Mouse (Mus musculus) cortical plate, adult 2 months (tissue): Measurements from ENCODE around the gene Wdr35. TPM values are rescaled to one million over a fixed set of nuclear protein-coding genes. Genes with fewer than 3 reads are reported as not detected.

Experiments used
- H3K27ac ChIP-seq: fragments of 200-500 bp; 2 replicates; pipeline ENCODE4 v1.5.1; 2012; ENCODE audit warnings: low read length, control low read depth, inconsistent platforms; ENCODE audit not compliant: insufficient read depth
- H3K4me1 ChIP-seq: fragments of 200-500 bp; 2 replicates; pipeline ENCODE4 v1.6.1; 2011; ENCODE audit warnings: low read length; ENCODE audit not compliant: control insufficient read depth, insufficient read depth
- H3K4me3 ChIP-seq: fragments of 200-500 bp; 2 replicates; pipeline ENCODE4 v1.5.1; 2011; ENCODE audit warnings: mild to moderate bottlenecking, low read length, control low read depth; ENCODE audit not compliant: insufficient read depth
- CTCF ChIP-seq: fragments of 200-500 bp; IDR thresholded peaks from 2 replicates; pipeline ENCODE4 v1.5.1; 2011; ENCODE audit warnings: mild to moderate bottlenecking, control low read depth, low read length; ENCODE audit not compliant: insufficient read depth; ENCODE audit errors: extremely low read depth
- POLR2A ChIP-seq: fragments of 200-500 bp; IDR thresholded peaks from 2 replicates; pipeline ENCODE4 v1.6.1; 2011; ENCODE audit warnings: mild to moderate bottlenecking, low read length, control low read depth; ENCODE audit not compliant: insufficient read depth; ENCODE audit errors: extremely low read depth
- polyA plus RNA-seq: library from polyadenylated mRNA; depleted of rRNA; stranded (reverse); fragments of >200 nt; gene quantifications from 2 replicates; pipeline ENCODE4 v1.2.3, GENCODE M21; 2012

Gene Wdr35
- polyA plus RNA-seq, 1 experiment: 20.3 TPM

GRCm38 (mm10) chr12:9029506-9029887 is 55.8 kb downstream of the Wdr35 start:
- Histone ChIP-seq H3K27ac (no peak overlapping the region), H3K4me3 (peak overlapping the region; percentile 65; the same call in 1 of the 2 replicates), H3K4me1 (no peaks in the 10 kb centered on the region)
- TF ChIP-seq POLR2A (no peak), CTCF (no peak)

GRCm38 (mm10) chr12:9029888-9030723 is 56.4 kb downstream of the Wdr35 start, which contains the start of gene Ttc32:
TSS of gene Ttc32 (plus strand) at chr12:9029997.
- peak within 1 kb of the TSS; percentile 98 for H3K27ac ChIP-seq
- H3K4me3 ChIP-seq: peak within 1 kb of the TSS; percentile 65
- peak; percentile 86 for TF ChIP-seq POLR2A
- no peak for TF ChIP-seq CTCF
- H3K4me1 ChIP-seq: no peaks in the 10 kb centered on the region

GRCm38 (mm10) chr12:9031166-9031565 is 57.5 kb downstream of the Wdr35 start:
- Histone ChIP-seq H3K4me3 (peak overlapping the region; percentile 65; the same call in 1 of the 2 replicates), H3K4me1 (no peaks in the 10 kb centered on the region), H3K27ac (no peak overlapping the region)
- no peak for TF ChIP-seq POLR2A
- TF ChIP-seq CTCF: no peak

DNA sequence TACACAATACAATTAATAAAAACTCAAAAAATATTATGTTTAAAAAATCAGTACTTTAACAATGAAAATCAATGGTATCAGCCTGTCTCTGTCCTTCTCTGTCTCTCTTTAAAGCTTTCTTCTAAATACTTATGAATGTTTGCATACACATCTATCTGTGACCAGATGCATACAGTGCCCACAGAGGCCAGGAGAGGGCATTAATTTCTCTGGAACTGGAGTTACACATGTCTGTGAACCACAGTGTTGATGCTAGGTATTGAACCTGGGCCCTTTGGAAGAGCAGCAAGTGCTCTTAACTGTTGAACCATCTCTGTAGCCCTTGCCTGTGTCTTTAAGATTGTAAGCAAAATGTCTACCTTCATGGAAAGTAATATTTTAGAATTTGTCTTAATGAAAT is 59.4 kb downstream of the Wdr35 start:
- H3K4me1 ChIP-seq: no peaks in the 10 kb centered on the region
- H3K27ac ChIP-seq: no peak overlapping the region
- TF ChIP-seq POLR2A (no peak), CTCF (no peak)
- H3K4me3 ChIP-seq: no peak overlapping the region

GRCm38 (mm10) chr12:9036409-9036808 is 62.7 kb downstream of the Wdr35 start:
- Histone ChIP-seq H3K4me1 (no peaks in the 10 kb centered on the region), H3K27ac (no peak overlapping the region), H3K4me3 (no peak overlapping the region)
- no peak for TF ChIP-seq POLR2A
- TF ChIP-seq CTCF: no peak

- no peak for TF ChIP-seq CTCF
- TF ChIP-seq POLR2A: no peak
- Histone ChIP-seq H3K4me3 (no peak overlapping the region), H3K4me1 (no peaks in the 10 kb centered on the region), H3K27ac (no peak overlapping the region)
Measured at GRCm38 (mm10) chr12:9040177-9040576, 66.5 kb downstream of the Wdr35 start.

DNA sequence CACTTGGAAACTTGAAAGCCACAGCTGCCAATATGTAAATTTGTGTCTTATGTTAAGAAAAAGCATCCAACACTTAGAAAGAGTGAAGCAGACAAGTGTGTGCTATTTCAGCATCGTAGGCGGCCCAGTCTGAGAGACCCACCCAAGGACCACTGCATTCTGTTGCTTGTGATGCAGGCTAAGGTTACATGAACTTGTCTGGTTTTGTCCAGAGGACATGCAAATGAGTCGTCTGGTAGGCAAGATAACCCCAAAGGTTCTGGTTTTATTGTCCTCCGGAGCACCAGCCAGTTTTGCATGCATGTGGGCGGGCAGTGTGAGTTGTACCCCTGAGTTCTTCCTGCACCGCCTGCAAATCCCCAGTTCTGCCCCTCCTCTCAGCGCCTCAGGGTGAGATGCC is 67.0 kb downstream of the Wdr35 start:
- Histone ChIP-seq H3K4me3 (no peak overlapping the region), H3K4me1 (no peaks in the 10 kb centered on the region), H3K27ac (no peak overlapping the region)
- TF ChIP-seq POLR2A (no peak), CTCF (no peak)

GRCm38 (mm10) chr12:9042316-9042715 is 68.6 kb downstream of the Wdr35 start:
- TF ChIP-seq POLR2A: no peak
- TF ChIP-seq CTCF: no peak
- Histone ChIP-seq H3K27ac (no peak overlapping the region), H3K4me3 (no peak overlapping the region), H3K4me1 (no peaks in the 10 kb centered on the region)

DNA sequence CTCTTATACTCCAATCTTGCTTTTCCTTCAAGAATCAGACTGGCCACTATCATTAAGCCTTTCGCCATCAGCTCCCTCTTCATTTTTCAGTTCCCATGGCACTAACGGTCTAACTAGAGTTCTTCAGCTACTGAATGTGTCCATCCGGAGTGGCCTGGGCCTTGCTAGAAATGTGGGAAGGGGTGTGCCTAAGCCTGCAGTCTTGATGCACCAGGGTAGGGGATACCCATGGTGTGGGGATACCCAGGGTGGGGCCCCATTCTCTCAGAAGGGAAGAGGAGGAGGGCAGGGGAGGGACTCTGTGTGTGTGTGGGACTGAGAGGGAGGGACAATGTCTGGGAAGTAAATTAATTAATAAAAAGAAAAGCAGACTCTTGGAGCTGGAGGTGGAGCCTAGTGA is 69.1 kb downstream of the Wdr35 start:
- H3K4me3 ChIP-seq: no peak overlapping the region
- TF ChIP-seq CTCF (no peak), POLR2A (no peak)
- no peaks in the 10 kb centered on the region for H3K4me1 ChIP-seq
- no peak overlapping the region for H3K27ac ChIP-seq

DNA sequence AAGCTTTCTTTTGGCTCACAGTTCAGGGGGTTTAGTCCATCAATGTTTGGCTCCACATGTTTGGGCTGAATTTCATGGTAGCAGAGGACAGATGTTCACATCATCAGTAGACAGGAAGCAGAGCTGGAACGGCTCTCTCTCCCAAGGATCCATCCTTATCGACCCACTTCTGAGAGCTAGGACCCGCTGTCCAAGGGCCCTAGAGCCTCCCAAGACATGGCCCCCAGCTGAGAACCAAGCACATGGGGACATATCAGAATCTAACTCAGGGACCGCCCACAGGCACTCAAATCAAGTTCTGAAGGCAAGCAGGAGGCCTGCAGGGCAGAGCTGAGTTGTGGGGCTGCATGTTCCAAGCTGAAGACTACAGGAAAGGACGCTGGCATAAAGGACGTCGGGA is 71.0 kb downstream of the Wdr35 start:
- TF ChIP-seq POLR2A (no peak), CTCF (no peak)
- H3K27ac ChIP-seq: no peak overlapping the region
- no peak overlapping the region for H3K4me3 ChIP-seq
- H3K4me1 ChIP-seq: no peaks in the 10 kb centered on the region

DNA sequence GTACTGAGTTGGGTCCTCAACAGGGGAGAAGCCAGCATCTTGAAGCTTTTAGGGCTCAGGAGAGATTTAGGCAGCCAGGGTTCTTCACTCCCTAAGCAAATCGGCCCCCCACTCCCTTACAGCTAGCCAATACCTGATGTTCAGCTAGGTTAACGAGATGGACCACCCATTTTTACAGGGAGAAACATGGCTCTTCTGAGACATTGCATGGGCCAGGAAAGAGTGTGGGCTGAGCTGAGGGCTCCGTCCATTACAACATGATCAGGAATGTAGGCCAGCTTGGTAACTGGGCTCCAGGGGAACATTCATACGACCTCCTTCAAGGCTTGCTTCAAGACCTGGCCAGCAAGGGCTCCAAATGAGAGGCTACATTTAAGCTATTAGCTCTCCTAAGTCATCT is 73.0 kb downstream of the Wdr35 start:
- TF ChIP-seq POLR2A: no peak
- no peak for TF ChIP-seq CTCF
- Histone ChIP-seq H3K4me1 (no peaks in the 10 kb centered on the region), H3K4me3 (no peak overlapping the region), H3K27ac (no peak overlapping the region)
